Mouse (Mus musculus) G1E (cell line): ENCODE results near the gene Gm14399. TPM values are rescaled to one million over a fixed set of nuclear protein-coding genes. Genes with fewer than 3 reads are reported as not detected.
"Not testable (repeated sequence)": the region's sequence is repeated elsewhere in the genome, so short reads cannot be mapped to it uniquely, and the experiment has no call there.

Source experiments
- ATAC-seq: 2 replicates; pipeline ENCODE4 v1.8.0; 2016; ENCODE audit warnings: mild to moderate bottlenecking; ENCODE audit not compliant: insufficient number of reproducible peaks, poor library complexity, low FRiP score, severe bottlenecking; ENCODE audit errors: extremely low read depth
- DNase-seq: peaks from one replicate; pipeline ENCODE4 v3.0.0; 2012; ENCODE audit warnings: low spot score
- H3K27me3 ChIP-seq: 2 replicates; pipeline ENCODE4 v1.6.1; 2012; ENCODE audit warnings: mild to moderate bottlenecking, low read length, inconsistent platforms; ENCODE audit not compliant: insufficient read depth
- H3K36me3 ChIP-seq: replicated peaks from 2 replicates; pipeline ENCODE3; 2012; ENCODE audit warnings: mild to moderate bottlenecking, inconsistent platforms
- H3K4me1 ChIP-seq: 2 replicates; pipeline ENCODE4 v1.6.1; 2012; ENCODE audit warnings: low read depth, low read length, inconsistent platforms, mixed read lengths; ENCODE audit not compliant: insufficient read depth
- H3K4me3 ChIP-seq: 2 replicates; pipeline ENCODE4 v1.5.1; 2012; ENCODE audit warnings: low read depth, mild to moderate bottlenecking, inconsistent platforms, low read length, moderate library complexity, mixed read lengths
- H3K9me3 ChIP-seq: replicated peaks from 2 replicates; pipeline ENCODE4 v1.6.1; 2012; ENCODE audit warnings: inconsistent platforms
- CTCF ChIP-seq: IDR thresholded peaks from 2 replicates; pipeline ENCODE4 v1.5.1; 2012; ENCODE audit warnings: low read depth, low read length, inconsistent platforms, mixed read lengths
- GATA1 ChIP-seq: IDR thresholded peaks from 2 replicates; pipeline ENCODE4 v1.6.1; 2012; ENCODE audit warnings: borderline replicate concordance, low read length, inconsistent platforms, mixed read lengths
- GATA2 ChIP-seq: IDR thresholded peaks from 2 replicates; pipeline ENCODE4 v1.6.1; 2012; ENCODE audit warnings: low read depth, low read length, inconsistent platforms, borderline replicate concordance
- POLR2AphosphoS5 ChIP-seq: IDR thresholded peaks from 2 replicates; pipeline ENCODE4 v1.6.1; 2012; ENCODE audit warnings: low read depth, low read length, inconsistent platforms; ENCODE audit not compliant: insufficient replicate concordance
- TAL1 ChIP-seq: conservative IDR thresholded peaks from 2 replicates; pipeline ENCODE4 v1.6.1; 2012; ENCODE audit warnings: low read depth, low read length, inconsistent platforms, mixed read lengths
- polyA plus RNA-seq: library from polyadenylated mRNA; stranded (reverse); fragments of >175 nt; gene quantifications from 2 replicates; pipeline ENCODE4 v1.2.3, GENCODE M21; 2012
- total RNA-seq, 2 experiments: library from RNA; stranded (forward) in 1 of 2; stranded (reverse) in 1 of 2; fragments of 200-1000 nt in 1 of 2; fragments of >200 nt in 1 of 2; fragmentation: Nextera tagmentation in 1 of 2; gene quantifications; 2 replicates each; pipeline ENCODE4 v1.2.3; 2014 to 2017

Gm14399 gene
- total and polyA plus RNA-seq, 3 experiments, result 0.25 to 17.5 (median 14.2) TPM

DNA sequence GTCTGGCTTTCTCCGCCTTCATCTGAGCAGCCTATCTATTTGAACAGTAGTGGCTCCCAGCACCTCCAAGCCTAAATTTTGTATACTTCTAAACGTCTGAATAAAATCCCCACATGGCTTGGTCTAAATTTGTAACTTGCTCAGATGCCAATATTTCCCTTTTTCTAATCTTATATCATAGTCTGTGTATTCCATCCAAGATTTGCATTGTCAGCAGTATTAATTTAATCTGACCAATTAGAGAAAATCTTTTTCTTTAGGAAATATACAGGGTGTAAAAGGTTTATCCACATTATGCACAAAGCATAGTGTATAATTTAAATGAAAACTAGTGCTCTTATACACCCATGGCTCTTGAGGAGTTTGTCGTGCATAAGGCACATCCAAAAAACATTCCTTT is 16.8 kb upstream of the Gm14399 start:
- no peaks in the 10 kb centered on the region for H3K27me3 ChIP-seq
- ATAC-seq, result no peak
- H3K36me3 ChIP-seq, result no peaks in the 10 kb centered on the region
- TF ChIP-seq CTCF (no peak), GATA1 (no peak), GATA2 (no peak), POLR2AphosphoS5 (no peak), TAL1 (no peak)
- DNase-seq, result no peak
- peaks cover 5% of the 10 kb centered on the region for H3K9me3 ChIP-seq
- H3K4me3 ChIP-seq, result no peak overlapping the region
- H3K4me1 ChIP-seq, result no peaks in the 10 kb centered on the region

DNA sequence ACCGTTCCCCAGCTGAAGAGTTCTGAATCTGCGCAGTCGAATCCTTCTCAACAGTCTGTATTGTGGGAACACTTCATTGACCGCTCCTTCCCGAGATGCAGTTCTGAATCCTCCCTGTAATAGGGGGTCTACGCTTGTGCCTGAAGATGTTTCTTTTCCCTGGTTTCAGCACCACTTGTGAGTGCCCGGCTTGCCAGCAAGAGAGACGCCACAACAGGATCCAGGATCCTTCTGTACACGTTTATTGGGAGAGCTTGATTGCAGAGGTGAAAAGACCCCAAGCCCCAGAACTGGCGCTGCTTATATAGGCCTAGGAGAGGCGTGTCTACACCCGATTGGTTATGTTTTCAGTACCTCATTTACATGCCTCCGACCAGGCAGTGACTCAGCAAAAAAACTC is 14.9 kb upstream of the Gm14399 start:
- Histone ChIP-seq H3K9me3 (peaks cover 5% of the 10 kb centered on the region), H3K36me3 (no peaks in the 10 kb centered on the region), H3K4me1 (no peaks in the 10 kb centered on the region), H3K27me3 (no peaks in the 10 kb centered on the region), H3K4me3 (no peak overlapping the region)
- no peak for DNase-seq
- TF ChIP-seq GATA1 (no peak), TAL1 (no peak), CTCF (no peak), GATA2 (no peak), POLR2AphosphoS5 (no peak)
- no peak for ATAC-seq

DNA sequence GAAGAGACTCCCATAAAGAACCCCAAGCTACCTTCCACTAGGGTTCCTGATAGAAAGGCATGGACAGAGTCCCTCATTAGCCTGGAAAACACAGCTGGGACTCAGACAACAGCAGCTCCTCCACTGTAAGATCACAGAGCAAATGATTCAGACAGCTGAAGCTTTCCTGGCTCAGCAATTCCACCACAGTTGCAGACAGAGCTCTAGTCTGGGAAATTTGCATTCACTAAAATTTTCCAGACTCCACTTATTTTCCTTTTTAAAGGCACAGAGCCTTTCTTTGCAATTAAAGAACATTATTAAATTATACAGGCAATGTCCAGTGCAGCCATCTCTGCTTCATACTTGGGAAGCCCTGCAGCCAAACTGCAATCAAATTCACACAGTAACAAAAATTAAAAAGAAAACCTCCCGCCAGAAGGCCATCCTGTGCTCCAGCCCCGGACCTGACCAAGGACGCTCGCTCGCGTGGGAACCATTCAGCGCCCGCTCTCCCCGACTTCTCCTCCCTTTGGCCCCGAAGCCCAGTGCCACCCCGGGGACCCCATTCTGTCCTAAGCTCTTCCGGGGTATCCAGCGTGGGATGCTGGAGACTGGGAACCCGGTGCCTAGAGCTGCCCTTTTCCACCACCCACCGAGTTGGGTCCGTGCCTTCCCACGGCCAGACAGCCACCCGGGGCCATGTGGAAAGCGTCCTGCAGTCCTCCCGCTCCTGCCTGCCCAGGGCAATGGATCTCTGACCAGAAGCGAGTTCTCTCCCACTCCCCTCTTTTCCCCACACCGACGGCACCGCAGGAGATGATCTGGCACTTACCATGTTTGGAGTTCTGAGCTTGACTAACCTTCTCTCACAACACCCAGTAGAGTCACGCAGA is 457 bp downstream of the Gm14399 start:
- not testable (repeated sequence) for H3K36me3 ChIP-seq, ATAC-seq

DNA sequence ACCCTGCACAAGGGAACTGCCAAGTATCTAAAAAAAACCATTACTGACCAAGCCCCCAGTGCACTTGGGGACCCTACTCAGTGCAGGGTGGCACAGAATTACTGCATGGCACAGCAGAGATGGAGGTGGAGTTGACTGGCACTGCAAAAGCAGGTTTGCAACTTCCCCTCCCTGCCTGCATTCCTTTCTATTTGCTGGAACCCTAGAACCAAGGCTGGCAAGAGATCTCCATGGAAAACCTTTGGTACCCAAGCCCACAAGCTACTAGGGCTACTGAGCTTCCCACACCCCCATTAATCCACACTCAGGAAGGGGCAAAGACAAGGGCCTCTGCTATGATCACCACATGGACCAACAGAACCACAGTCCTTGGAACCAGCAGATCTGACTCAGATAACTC is 1.2 kb downstream of the Gm14399 start:
- not testable (repeated sequence) for DNase-seq, H3K4me3 ChIP-seq, H3K9me3 ChIP-seq, H3K4me1 ChIP-seq, H3K27me3 ChIP-seq, ATAC-seq, H3K36me3 ChIP-seq

More for the DNA sequence above, 457 bp downstream of the Gm14399 start:
- H3K4me1 ChIP-seq, DNase-seq, H3K27me3 ChIP-seq, H3K9me3 ChIP-seq: not testable (repeated sequence)
- peak overlapping the region; percentile 68 for H3K4me3 ChIP-seq

Other genes with a start within 250 kb of the Gm14399 start
- gene Gm14444, start 131.8 kb downstream of the Gm14399 start, total RNA-seq (2014; fragmentation: Nextera tagmentation), result not detected in 2 replicates
- gene Gm14444, start 131.8 kb downstream of the Gm14399 start, total RNA-seq (2017), result 0.11 and 0.12 TPM in 2 replicates
- gene Gm14444, start 131.8 kb downstream of the Gm14399 start, polyA plus RNA-seq, result not detected in 2 replicates
- gene Gm14393, start 74.2 kb downstream of the Gm14399 start, total RNA-seq (2014; fragmentation: Nextera tagmentation), result 9.4 and 12.7 TPM in 2 replicates
- 6.9 and 11.2 TPM in 2 replicates for gene Gm14393, start 74.2 kb downstream of the Gm14399 start, total RNA-seq (2017)
- not detected in 2 replicates for gene Gm14393, start 74.2 kb downstream of the Gm14399 start, polyA plus RNA-seq
- 17.8 and 19.7 TPM in 2 replicates for gene Gm14443, start 33.9 kb upstream of the Gm14399 start, total RNA-seq (2014; fragmentation: Nextera tagmentation)
- gene Gm14443, start 33.9 kb upstream of the Gm14399 start, total RNA-seq (2017), result 15.8 and 19.7 TPM in 2 replicates
- 0.13 TPM in 2 replicates for gene Gm14443, start 33.9 kb upstream of the Gm14399 start, polyA plus RNA-seq
- 31.8 and 36.5 TPM in 2 replicates for gene Gm14391, start 64.9 kb upstream of the Gm14399 start, total RNA-seq (2014; fragmentation: Nextera tagmentation)
- gene Gm14391, start 64.9 kb upstream of the Gm14399 start, total RNA-seq (2017), result 28.2 and 36.8 TPM in 2 replicates
- 2.0 and 2.5 TPM in 2 replicates for gene Gm14391, start 64.9 kb upstream of the Gm14399 start, polyA plus RNA-seq
- gene Gm14440, start 133.1 kb upstream of the Gm14399 start, total RNA-seq (2014; fragmentation: Nextera tagmentation), result 13.2 TPM in 1 of 2 replicates, not detected in the other
- gene Gm14440, start 133.1 kb upstream of the Gm14399 start, total RNA-seq (2017), result 7.3 TPM in 1 of 2 replicates, not detected in the other
- gene Gm14440, start 133.1 kb upstream of the Gm14399 start, polyA plus RNA-seq, result 0.09 and 0.25 TPM in 2 replicates
- gene Gm4631, start 196.2 kb upstream of the Gm14399 start, total RNA-seq (2014; fragmentation: Nextera tagmentation), result 52.2 and 57.1 TPM in 2 replicates
- 36.8 and 40.9 TPM in 2 replicates for gene Gm4631, start 196.2 kb upstream of the Gm14399 start, total RNA-seq (2017)
- gene Gm4631, start 196.2 kb upstream of the Gm14399 start, polyA plus RNA-seq, result 0.50 and 0.74 TPM in 2 replicates
- 11.8 and 15.3 TPM in 2 replicates for gene Zfp968, start 230.4 kb upstream of the Gm14399 start, total RNA-seq (2014; fragmentation: Nextera tagmentation)
- gene Zfp968, start 230.4 kb upstream of the Gm14399 start, total RNA-seq (2017), result 13.0 and 18.9 TPM in 2 replicates
- 0.21 and 0.37 TPM in 2 replicates for gene Zfp968, start 230.4 kb upstream of the Gm14399 start, polyA plus RNA-seq